Mouse (Mus musculus): ENCODE results near the gene Pde11a. TPM values are rescaled to one million over a fixed set of nuclear protein-coding genes. Genes with fewer than 3 reads are reported as not detected.

Gene Pde11a
- polyA plus RNA-seq, 3 experiments from 2014 or later = 3.0 to 13.9 (median 10.6) TPM

GRCm38 (mm10) chr2:76320336-76320735 lies 18.2 kb downstream of the Pde11a start:
- ATAC-seq = no peak

DNA sequence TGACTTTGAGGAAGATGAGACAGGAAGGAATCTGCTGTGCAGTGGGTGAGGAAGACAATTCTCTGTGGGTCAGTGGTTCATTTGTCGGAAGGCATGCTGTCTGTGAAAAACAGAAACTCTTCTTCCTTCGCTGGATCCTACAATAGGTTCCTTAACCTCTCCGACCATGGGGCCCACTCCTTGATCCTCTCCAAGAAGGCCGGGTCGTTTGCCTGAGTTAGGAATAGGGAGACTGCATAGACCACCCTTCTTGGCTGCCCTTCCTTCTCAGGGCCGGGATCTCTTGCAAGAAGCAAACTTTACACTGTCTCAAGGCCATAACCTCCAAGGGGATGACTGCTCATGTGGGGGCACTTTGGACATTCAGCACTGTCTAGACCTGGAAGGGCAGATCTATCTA lies 19.3 kb downstream of the Pde11a start:
- no peak for ATAC-seq

- ATAC-seq = no peak
These were observed 50.9 kb downstream of the Pde11a start for GRCm38 (mm10) chr2:76287671-76288070.

DNA sequence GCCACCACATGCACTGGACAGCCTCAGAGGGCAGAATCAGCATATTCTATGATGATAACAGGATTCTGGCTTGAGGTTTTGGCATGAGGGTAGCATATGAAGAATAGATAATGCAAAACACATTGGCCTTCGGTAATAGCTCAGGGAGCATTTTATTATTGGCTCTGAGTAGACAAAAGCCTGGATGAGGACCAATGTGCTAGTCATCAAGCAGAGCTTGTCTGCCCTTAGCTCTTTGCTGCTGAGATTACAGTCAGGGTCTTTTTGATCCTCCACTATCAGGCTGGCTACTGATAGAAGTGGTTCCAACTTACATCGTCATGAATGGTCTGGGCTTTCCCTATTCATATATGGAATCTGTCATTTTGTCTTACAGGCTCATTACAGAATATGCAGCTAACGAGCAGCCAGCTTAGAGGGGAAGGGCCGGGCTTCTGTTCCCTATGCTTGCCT lies 52.3 kb downstream of the Pde11a start:
- no peak for ATAC-seq

- no peak for ATAC-seq
These were observed 53.4 kb downstream of the Pde11a start for GRCm38 (mm10) chr2:76285150-76285549.

DNA sequence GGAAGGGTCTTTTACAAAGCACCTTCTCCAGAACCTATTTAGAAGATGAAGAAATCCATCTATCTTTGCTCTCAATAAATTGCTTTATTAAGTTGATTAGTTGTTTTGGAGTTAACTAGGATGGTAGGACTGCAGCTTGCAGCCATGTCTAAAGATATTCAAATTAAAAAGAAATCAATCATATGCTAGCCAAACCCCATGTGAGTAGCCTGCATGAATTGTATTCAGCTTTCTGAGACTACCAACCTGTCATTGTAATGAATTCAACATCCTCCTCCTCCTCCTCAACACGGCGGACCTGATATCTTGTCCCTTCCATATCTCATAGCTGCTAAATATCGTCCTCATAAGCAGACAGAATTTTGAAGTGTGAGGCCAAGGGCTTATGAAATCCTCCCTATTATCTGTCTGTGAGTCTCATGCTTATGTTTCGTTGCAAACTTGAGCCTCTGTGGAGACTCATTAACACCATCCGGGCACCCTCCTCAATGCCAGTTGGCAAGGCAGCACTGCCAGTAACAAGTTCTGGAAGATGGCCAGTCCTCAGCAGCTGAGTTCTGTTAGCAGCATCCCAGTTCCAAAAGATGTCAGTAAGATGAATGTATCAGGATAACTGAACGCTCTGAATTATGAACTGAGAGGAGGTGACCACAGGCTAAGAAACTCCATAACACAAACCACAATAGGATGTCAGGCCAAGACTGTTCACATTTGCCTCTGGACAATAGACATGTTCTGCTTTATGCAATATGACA lies 55.0 kb downstream of the Pde11a start:
- no peak for ATAC-seq

DNA sequence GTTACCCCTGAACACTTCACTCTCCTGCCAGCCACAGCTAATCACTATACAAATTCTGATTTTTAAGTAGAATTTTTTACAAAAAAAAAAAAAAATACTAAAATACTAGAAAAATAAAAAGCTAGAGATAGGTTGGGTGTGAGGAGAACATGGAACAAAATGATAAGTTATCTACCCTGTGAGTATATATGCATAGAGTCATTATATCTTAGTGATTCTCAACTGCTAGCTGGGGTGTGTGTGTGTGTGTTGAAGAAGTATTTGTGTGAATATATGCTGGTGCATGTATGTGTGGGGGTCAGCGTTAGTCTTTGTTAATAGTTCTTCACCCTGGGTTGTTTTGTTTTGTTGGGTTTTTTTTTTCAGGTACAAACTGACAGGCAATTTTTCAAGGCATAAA lies 69.1 kb downstream of the Pde11a start:
- no peak for ATAC-seq

DNA sequence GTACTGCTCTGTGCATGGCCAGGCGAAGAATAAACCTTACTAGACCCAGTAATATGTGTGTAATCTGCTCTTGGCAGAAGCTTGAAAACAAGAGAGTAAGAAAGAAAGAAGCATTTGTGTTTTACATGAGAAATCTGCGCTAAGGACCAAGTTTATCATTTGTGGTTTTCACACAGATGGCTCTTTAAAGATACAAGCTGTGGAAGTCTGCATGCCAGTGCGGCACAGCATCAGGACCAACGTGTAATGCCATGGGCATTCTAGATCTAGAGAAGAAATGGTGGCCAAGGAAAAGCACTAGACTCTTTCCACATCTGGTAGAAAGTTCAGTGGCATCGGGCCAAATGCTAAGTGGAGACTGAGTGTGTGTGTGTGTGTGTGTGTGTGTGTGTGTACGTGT lies 71.2 kb downstream of the Pde11a start:
- no peak for ATAC-seq

- ATAC-seq = no peak
These were observed 72.0 kb downstream of the Pde11a start for GRCm38 (mm10) chr2:76266622-76267021.

DNA sequence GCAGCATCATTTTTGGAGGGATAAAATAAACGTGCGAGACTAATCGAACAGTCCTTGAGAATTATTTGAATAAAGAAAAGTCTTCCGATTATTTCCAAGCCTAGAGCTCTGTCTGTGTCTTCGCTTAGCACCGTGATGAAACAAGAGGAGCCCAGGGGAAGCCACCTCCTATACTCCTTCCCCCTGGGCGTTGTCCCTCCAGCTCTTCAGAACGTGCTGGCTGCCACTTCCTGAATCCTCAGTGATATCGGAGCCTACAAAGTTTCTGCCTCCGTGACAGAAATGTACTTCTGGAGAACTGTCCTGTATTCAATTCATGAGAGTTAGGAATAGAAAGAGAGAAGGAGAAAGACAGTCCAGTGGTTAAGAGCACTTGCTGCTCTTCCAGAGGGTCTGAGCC lies 74.3 kb downstream of the Pde11a start:
- ATAC-seq = no peak

DNA sequence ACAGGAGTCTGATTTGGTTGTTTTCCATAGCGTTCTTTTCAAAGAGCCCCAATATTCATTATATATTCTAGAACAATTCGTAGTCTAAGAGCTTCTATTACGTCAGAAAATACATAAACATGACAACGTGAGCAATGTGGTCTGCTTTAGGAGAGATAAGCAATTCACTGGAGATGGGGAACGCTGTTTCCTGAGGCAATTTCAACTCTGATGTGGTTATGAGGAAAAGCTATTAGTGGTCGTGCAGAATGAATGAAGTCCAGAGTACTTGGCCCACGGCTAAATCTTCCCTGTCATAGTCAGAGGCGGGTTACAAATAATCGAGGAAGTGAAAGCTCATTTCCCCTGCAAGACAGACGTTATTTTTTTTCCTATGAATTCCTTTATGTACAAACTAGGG lies 75.9 kb downstream of the Pde11a start:
- no peak for ATAC-seq

DNA sequence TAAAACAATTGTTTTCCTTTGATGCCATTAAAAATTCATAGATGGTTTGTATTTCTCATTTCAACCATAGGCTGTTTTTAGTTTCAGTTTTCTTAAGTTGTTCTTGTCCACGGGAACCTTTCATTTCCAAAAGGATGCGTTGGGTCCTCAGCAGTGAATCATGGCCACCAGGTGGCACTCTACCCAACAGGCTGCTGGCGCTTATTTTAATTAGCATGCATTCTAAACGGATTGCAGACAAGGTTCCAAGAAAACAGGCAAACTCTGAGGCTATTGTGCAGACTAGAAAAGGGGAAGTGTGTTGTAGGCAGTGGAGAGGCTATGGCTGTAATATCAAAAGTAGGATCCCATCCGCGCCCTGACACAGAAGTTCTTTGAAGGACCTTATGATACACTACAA lies 83.7 kb downstream of the Pde11a start:
- peak; percentile 71 for ATAC-seq

DNA sequence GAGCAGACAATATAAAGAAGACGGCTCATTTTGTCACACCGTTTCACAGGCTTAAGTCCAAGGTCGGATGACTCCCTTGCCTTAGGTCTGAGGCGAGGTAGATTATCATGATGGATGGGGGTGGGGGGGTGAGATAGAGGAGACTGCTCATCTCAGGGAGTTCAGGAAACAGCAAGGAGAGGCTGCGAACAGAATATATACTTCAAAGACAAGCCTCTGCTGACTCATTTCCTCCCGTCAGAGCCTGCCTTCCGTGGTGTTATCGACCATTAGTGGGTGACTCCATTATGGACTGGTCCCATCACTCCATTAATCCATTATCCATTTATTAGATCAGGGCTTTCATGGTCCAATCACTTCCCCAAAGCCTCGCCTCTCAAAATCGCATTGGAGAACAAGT lies 87.2 kb downstream of the Pde11a start:
- peak; percentile 55 for ATAC-seq

- no peak for ATAC-seq
These were observed 90.3 kb downstream of the Pde11a start for GRCm38 (mm10) chr2:76248242-76248641.

GRCm38 (mm10) chr2:76239175-76239574 lies 99.4 kb downstream of the Pde11a start:
- no peak for ATAC-seq

GRCm38 (mm10) chr2:76238496-76238895 lies 100.1 kb downstream of the Pde11a start:
- ATAC-seq = peak; percentile 65

DNA sequence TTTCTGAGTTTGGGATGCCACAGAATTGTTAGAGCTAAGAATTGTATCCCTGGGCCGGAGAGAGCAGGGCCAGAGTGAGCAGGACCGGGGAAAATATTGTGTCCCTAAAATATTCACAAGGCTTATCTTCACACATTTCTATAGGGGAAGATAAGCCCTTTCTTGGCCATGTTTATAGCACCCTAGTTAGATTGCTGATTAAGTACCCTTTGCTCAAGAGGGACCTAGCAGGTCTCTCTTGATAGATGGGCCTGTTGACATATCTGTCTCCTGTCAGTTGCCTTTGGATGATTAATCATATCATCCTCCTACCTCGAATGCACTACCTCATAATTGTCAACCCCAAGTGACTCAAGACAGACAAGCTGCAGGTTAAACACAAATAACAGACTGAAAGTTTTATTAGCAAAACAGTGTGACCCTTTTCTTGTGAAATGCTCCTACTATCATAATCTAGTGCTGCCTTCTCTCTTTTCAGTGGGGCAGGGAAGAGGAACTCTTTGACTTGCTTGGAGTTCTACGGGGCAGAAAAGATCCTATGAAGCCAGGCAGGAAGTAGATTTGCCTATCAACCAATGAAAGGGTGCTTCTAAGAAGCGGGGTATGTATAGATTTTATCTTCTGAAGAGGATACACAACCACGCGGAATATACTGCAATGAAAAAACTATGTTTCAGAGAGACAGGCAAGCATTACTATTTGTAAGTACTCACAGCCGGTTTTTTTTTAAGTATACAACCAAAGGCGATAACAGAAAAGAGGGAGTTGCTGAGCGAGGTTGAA lies 100.7 kb downstream of the Pde11a start:
- ATAC-seq = peak; percentile 64

GRCm38 (mm10) chr2:76220364-76221108 lies 118.0 kb downstream of the Pde11a start:
- ATAC-seq = peak; percentile 49

DNA sequence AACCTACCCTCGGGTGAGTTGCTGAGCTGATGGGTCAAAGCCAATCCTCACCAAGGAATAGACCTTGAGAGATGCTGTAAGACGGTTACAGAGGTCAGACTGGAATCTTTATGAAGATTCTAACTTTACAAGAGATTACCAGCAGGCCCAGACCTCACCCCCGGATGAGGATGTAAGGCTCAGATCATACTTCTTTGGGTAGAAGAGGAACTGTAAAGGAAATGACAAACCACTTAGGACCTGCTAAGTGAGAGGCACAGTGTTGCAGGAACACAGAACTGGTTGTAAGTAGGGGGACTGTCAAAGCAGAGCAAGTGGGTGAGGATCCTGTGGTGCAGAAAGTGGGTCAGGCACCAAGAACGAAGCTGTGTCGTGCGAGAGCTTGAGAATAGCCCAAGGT lies 119.0 kb downstream of the Pde11a start:
- peak; percentile 60 for ATAC-seq

GRCm38 (mm10) chr2:76216146-76216545 lies 122.4 kb downstream of the Pde11a start:
- peak; percentile 23 for ATAC-seq

- peak; percentile 85 for ATAC-seq
These were observed 123.4 kb downstream of the Pde11a start for GRCm38 (mm10) chr2:76215219-76215618.

- no peak for ATAC-seq
These were observed 153.4 kb downstream of the Pde11a start for GRCm38 (mm10) chr2:76185126-76185525.

DNA sequence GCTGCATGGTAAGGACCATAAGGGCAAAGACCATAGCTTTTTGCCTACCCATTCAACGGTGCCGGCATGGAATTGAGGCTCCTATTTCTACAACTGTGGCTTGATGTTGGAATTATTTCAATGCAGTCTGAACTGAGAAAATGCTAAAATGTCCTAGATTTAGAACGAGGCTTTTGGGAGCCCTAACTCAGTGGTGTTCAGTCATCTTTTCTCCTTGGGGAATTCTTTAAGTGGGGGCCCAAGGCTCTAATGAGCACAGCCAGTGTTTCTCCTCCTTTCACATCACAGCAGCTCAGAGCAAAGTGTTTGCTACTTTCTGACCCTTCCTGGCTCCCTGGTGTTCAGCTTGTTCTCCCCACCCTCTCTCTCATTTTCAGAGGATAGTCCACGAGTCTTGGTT lies 175.8 kb downstream of the Pde11a start:
- no peak for ATAC-seq

Measured in inflammation-experienced regulatory T-cells, adult 6 months (primary cell).